Mouse (Mus musculus) urinary bladder, postnatal 36 days (tissue): ENCODE results near the gene Cyp26a1.

Experiments
- DNase-seq, 2 experiments: peaks; one replicate each; pipeline ENCODE4 v3.0.0; 2022; ENCODE audit warnings: low spot score in 2 of 2, mixed read lengths in 1 of 2

The Cyp26a1 gene

DNA sequence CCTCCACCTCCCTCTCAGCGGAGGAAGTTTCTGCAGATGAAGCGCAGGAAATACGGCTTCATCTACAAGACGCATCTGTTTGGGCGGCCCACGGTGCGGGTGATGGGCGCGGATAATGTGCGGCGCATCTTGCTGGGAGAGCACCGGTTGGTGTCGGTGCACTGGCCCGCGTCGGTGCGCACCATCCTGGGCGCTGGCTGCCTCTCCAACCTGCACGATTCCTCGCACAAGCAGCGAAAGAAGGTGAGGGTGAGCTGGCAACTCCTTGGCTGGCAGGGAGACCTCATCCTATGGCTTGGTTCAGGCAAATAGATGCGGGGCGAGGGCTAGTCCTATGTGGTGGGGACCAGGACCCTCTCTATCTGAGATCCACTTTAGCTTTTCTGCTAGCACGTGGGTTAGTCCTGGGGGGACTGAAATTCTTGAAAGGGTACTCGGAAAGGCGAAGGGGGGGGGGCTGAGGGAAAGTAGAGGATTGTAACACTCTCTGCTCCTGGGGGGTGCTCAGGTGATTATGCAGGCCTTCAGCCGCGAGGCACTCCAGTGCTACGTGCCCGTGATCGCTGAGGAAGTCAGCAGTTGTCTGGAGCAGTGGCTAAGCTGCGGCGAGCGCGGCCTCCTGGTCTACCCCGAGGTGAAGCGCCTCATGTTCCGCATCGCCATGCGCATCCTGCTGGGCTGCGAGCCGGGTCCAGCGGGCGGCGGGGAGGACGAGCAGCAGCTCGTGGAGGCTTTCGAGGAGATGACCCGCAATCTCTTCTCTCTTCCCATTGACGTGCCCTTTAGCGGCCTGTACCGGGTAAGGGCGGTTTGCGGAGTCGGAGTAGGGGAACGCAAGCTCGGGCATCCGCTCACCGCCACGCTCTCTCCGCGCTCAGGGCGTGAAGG is 919 bp downstream of the Cyp26a1 start:
- DNase-seq = no peak

DNA sequence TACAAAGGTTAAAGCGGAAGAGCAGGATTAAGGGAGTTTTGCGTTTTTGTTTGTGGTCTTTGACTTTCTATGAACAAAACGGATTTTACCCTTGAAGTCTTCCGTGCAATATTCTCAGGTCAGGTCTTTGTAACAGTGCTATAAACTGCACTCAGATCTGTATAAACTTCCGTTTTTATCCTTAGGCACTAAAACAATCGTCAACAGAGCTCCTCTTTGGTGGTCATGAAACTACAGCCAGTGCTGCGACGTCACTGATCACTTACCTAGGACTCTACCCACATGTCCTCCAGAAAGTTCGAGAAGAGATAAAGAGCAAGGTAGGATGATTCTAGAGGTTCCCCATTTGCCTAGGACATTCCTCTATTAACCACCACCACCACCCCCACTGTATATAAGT is 2.1 kb downstream of the Cyp26a1 start:
- no peak for DNase-seq

DNA sequence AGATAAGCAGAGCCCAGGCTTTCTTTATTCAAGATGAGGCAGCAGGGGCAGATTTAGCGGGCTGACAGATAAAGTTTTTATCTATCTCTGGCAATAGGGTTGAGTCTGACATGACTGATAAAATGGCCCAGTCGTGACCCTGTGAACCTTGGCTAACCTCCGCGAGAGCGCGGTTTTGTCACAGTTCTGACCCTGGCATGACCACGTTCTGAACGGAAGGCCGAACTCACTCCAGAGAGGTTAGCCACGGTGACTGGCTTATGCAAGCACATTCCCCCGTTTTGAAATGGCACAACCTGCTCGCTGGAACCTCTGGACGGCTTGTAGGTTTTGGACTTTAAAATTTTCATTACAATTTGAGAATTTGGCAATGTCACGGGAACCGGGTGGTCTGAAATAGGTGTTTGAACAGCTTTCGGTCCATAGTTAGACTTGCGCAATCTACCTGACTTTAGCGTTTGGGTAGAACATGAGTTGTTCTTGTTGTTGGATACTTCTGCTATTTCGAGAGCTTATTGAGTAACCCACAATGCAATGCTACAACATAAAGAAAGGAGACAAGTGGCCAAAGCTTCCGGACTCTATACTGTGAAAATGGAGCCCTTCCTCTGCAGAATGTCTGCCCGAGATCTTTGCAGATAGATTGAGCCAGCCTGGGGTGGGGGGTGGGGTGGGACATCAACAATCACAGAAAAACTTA is 4.9 kb downstream of the Cyp26a1 start:
- DNase-seq = peak in 1 of 2 experiments; percentile 21

DNA sequence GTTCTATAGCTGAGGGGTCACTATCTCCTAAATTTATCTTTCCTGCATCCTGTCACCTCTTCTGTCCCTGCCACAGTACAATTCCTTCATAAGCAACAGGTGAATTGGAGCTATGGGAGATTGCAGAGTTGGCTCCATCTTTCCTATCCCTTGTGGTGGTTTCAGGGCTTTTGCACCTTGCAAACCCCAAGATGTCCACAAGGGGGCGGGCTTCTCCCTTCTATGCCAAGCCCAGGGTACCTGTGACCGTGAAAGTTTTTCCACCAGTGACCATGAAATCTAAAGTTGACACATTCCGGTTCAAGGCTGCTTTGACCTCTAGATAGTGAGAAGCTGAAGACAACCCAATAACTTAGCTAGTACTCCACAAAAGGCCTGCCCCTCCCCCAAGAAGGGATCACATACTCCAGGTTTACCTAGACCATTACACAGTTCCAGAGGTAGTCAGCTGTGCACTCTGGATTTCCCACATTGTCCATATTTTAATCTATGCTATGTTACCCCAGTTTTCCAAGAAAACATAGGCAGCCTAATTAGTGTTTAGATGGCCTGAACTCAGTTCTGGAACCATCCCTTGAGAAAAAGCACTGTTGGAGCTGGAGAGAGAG is 6.4 kb downstream of the Cyp26a1 start:
- peak; percentile 56 to 60 for DNase-seq

DNA sequence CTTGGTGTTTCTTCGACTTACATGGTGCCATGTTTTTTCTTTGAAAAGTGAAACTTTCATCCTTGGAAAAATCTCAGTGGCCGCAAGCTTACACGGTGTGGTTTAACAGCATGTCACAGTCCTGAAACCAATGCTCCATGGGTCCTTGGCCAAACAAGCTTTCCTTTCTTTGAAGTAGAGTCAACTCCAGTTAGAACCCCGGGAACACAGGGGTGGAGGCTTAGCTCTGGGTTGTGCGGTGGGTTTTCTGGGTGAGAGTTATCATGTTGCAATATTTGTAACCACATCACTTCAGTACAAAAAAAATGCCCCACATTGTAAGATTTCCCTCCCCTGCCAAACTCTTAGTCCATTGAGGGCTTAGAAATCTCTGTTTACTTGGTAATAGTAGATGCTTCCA is 8.1 kb downstream of the Cyp26a1 start:
- no peak for DNase-seq

DNA sequence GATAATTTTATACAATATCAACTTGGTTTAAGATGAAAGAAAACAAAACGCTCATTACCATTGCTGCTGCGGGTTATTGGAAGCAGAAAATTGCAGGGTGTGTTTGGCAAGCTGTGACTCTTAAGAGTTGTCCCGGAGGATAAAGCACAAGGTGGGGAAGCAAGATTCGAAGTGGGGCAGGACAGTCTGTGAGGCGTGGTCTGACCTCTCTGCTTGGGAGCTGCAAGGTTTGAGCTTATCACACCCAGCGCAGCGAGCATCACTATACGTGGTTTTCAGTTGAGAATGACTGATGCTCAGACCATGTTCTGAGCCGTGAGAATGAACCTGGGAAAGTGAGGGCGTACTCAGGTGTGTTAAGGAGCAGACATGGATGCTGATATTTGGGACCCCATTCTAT is 17.1 kb downstream of the Cyp26a1 start:
- DNase-seq = no peak

DNA sequence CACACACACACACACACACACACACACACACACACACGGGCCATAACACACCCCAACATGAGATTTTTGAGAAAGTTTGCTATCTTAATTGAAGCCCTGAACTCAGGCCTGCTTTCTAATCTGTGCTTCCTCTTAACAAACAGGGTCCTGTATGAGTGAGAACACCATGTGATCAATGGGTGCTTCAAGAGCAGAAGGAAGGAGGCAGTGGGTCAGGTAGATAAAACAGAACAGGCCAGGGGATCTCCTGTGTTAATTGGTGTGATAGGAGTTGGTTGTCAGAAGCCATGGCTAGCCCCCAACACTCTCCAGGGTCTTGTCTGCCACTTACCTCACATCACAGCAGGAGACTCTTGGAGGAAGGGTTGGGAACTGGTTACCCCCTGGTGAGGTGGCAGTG is 18.4 kb downstream of the Cyp26a1 start:
- no peak for DNase-seq

DNA sequence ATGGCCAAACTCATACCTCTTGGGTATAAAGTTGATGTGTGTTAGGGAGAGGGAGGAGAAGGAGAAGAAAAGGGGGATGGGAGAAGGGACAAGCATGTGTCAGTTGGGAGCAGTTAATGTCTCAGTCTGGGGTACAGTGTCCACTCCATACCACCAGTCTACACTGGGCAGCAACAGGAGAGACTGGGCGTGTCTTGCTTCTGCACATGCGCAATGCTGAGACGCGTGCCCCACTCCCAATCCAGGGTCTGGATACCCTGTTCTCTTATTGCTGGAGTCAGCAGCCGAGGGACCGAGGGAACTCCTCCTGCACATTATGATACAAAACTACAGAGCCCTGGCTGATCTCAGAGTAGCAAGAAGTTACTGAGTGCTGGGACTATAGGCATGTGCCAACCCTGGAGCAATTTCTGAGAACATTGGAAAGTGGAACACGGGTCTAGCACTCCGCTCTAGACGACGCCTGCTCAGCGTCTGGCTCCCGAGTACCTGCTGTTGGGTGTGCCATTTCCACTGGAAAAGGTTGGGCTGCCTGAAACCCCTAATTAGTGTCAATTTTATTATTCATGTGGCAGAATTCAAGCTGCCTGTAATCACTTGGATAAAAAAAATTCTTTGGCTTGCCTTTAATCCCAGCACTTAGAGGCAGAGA is 19.1 kb downstream of the Cyp26a1 start:
- DNase-seq = no peak

DNA sequence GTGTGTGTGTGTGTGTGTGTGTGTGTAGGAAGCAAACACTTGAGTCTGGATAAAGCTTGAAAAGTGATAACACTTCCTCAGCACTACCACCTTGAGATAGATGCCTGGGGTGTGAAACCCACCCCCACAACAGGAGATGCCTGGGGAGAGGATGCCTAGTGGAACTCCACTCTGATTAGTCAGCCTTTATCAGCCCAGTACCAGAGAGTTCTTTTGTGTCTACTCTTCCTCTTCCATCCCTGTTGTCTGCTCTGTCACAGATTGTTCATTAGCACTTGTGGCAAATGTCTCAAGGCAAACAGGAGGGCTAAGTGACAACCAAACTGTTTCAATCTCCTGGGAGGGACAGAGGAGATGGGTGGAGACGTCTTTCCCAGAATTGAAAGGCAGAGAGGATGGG is 21.6 kb downstream of the Cyp26a1 start:
- DNase-seq = no peak

DNA sequence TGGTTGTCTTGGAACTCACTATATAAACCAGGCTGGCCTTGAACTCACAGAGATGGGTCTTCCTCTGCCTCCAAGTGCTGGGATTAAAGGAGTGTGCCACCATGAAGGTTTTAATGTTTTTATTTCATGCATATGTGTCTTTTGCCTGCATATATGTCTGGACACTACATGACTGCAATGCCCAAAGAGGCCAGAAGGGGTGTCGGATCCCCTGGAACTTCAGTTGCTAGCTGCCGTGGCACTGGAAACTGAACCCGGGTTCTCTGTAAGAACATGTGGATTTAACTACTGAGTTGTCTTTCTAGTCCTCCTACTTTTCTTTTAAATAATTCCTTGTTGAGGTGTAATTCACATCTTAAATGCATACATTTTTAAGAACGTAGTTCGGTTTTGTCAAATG is 27.0 kb downstream of the Cyp26a1 start:
- no peak for DNase-seq

DNA sequence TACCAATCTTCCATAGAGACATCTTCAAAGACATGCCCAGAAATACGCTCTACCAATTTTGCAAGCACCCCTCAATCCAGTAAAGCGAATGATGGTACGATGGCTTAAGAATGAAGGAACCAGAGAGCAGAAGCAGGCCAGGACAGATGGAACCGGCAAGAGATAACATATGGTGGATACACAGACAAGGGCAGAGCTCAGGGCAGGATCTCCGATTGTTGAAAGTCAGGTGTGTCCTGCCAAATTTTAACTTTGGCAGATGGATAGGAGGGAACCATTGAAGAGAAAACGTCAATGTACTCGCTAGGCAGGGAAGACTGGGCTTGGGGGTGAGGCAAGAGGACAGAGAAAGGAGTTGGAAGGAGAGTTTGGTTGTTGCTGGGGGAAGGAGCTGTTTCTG is 29.0 kb downstream of the Cyp26a1 start:
- DNase-seq = no peak

DNA sequence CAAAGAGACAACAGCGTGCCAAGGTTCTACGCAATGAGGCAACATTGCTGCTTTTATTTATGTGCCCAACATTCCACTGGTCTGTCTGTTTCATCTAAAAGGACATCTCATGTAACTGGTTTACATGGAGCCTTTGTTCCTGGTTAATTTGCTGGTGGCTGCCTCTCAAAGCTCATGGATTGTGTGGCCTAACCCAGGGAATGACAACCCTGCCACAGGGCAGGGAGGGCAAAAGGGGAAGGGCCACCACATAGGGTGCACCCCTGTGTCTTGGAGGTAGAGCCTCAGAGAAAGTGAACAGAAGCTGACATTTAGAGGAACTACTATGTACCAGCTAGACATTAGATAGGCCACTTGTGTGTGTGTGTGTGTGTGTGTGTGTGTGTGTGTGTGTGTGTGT is 29.8 kb downstream of the Cyp26a1 start:
- no peak for DNase-seq

DNA sequence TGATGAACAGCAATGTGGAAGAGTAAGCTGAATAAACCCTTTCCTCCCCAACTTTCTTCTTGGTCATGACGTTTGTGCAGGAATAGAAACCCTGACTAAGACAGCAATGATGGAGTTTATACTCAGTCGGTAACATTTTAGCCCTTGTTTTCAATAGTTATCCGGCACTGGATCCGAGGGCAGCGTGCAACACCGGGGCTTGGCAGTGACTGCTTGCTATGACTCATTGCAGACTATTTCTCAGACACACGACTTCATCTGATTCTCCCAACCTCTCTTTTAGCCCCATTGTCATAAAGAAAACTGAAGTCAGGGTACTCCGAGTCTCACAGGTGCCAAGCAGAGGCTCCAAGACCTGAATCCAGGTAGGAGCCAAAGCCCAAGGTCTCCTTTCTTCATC is 37.8 kb downstream of the Cyp26a1 start:
- no peak for DNase-seq

DNA sequence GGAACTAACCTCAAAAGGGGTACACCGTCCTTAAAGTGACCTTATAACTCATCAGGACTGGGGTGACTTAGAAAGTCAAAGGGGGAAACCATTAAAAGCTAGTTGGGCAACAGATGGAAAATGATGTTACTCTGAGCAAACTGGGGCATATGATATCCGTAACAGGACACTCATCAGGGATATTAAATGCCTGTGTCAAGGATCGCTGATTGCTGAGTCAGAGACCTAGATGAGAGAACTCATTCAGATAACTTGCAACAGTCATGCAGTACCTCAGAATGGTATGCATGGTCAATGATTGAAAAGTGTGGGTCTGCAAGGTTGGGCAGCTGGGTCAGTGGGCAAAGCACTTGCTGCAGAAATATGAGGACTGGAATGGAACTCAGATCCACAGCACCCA is 41.0 kb downstream of the Cyp26a1 start:
- no peak for DNase-seq

DNA sequence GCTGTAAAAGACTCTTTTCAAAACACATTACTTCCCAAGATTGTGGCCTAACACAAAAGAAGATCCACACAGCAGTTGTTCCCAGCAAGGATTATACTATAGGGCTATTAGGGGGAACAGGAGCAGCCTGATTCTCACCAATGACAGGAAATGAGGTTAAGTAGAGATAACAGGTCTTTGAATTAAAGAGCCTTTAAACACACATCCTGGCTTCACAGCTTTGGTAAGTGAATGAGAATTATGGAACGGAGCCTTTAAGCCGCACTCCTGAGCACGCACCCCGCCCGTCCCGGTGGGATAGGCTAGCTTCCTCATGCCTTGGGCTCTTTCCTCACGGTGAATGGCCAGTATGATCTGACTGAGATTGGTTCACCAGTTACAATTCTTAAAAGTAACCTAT is 42.4 kb downstream of the Cyp26a1 start:
- DNase-seq = no peak
